Comparison of ENCODE assay signal across 16 mouse cellular contexts in genomic region chr6:31538112-31538511, GRCm38 (mm10).
"Had no signal": no experiment of that assay in that cellular context is flagged by ENCODE, and none has a peak within 500 bp of the region (broad histone marks: within the 10 kb centered on the region; RNA-seq: fewer than 3 reads in every experiment).

No protein-coding gene starts in this region.

- DNase-seq: kidney, adult 2 months; kidney, postnatal 4 days; left cerebral cortex, postnatal 4 days; lung, adult 2 months; lung, postnatal 14 days; lung, postnatal 4 days; midbrain, embryonic 14.5 days; right cerebral cortex, postnatal 4 days; thymus, adult 2 months; thymus, postnatal 25 days had no signal

- H3K9ac ChIP-seq: limb, embryonic 12.5 days; limb, embryonic 15.5 days had no signal

- H3K27ac ChIP-seq: kidney, postnatal 0 days; limb, embryonic 12.5 days; limb, embryonic 15.5 days; stomach, postnatal 0 days had no signal

- H3K27me3 ChIP-seq: limb, embryonic 12.5 days; limb, embryonic 15.5 days had no signal

- H3K4me3 ChIP-seq: limb, embryonic 12.5 days; limb, embryonic 15.5 days had no signal

- H3K9me3 ChIP-seq: limb, embryonic 12.5 days; limb, embryonic 15.5 days had no signal

- ATAC-seq: intestine, postnatal 0 days had no signal

- H3K36me3 ChIP-seq: limb, embryonic 12.5 days; limb, embryonic 15.5 days had no signal

- H3K4me1 ChIP-seq: limb, embryonic 12.5 days; limb, embryonic 15.5 days had no signal

- H3K4me2 ChIP-seq: limb, embryonic 12.5 days; limb, embryonic 15.5 days; midbrain, embryonic 11.5 days had no signal
